Mouse (Mus musculus) cortical plate, adult 2 months (tissue): ENCODE data around the gene Pnpla3. TPM values are rescaled to one million over a fixed set of nuclear protein-coding genes. Genes with fewer than 3 reads are reported as not detected.
"Not testable (repeated sequence)": the region's sequence is repeated elsewhere in the genome, so short reads cannot be mapped to it uniquely, and the experiment has no call there.

Experiments
- H3K27ac ChIP-seq: fragments of 200-500 bp; 2 replicates; pipeline ENCODE4 v1.5.1; 2012; ENCODE audit warnings: low read length, control low read depth, inconsistent platforms; ENCODE audit not compliant: insufficient read depth
- H3K4me1 ChIP-seq: fragments of 200-500 bp; 2 replicates; pipeline ENCODE4 v1.6.1; 2011; ENCODE audit warnings: low read length; ENCODE audit not compliant: control insufficient read depth, insufficient read depth
- H3K4me3 ChIP-seq: fragments of 200-500 bp; 2 replicates; pipeline ENCODE4 v1.5.1; 2011; ENCODE audit warnings: mild to moderate bottlenecking, low read length, control low read depth; ENCODE audit not compliant: insufficient read depth
- CTCF ChIP-seq: fragments of 200-500 bp; IDR thresholded peaks from 2 replicates; pipeline ENCODE4 v1.5.1; 2011; ENCODE audit warnings: mild to moderate bottlenecking, control low read depth, low read length; ENCODE audit not compliant: insufficient read depth; ENCODE audit errors: extremely low read depth
- POLR2A ChIP-seq: fragments of 200-500 bp; IDR thresholded peaks from 2 replicates; pipeline ENCODE4 v1.6.1; 2011; ENCODE audit warnings: mild to moderate bottlenecking, low read length, control low read depth; ENCODE audit not compliant: insufficient read depth; ENCODE audit errors: extremely low read depth
- polyA plus RNA-seq: library from polyadenylated mRNA; depleted of rRNA; stranded (reverse); fragments of >200 nt; gene quantifications from 2 replicates; pipeline ENCODE4 v1.2.3, GENCODE M21; 2012

Pnpla3 gene
- polyA plus RNA-seq, 1 experiment = 20.4 TPM

GRCm38 (mm10) chr15:84136473-84137415 lies 30.9 kb upstream of the Pnpla3 start:
- Histone ChIP-seq H3K4me1 (no peaks in the 10 kb centered on the region), H3K4me3 (no peak overlapping the region), H3K27ac (no peak overlapping the region)
- TF ChIP-seq POLR2A (no peak), CTCF (no peak)

DNA sequence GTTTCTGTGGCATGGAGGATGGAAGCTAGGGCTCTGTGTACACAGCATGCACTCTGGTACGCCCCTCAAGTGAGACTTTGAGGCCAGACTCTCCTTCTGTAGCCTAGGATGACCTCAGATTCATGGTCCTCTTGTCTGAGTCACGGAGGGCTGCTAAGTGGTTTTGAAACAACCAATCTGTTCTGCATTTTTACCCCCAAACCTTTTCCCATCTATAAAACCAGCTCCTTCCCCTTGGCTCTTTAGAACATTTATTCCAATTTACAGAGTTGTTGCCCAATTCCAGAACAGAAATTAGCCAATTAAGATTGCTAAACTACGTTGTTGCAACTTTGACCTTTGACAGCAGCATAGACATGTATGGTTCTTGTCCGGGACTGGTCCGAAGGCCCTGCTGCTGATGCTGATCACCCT lies 28.0 kb upstream of the Pnpla3 start:
- H3K4me1 ChIP-seq = no peaks in the 10 kb centered on the region
- no peak overlapping the region for H3K27ac ChIP-seq
- no peak for TF ChIP-seq POLR2A
- no peak overlapping the region for H3K4me3 ChIP-seq

- TF ChIP-seq POLR2A (no peak), CTCF (no peak)
- Histone ChIP-seq H3K27ac (no peak overlapping the region), H3K4me3 (no peak overlapping the region), H3K4me1 (no peaks in the 10 kb centered on the region)
Measured at GRCm38 (mm10) chr15:84140109-84140508, 27.5 kb upstream of the Pnpla3 start.

- Histone ChIP-seq H3K27ac (no peak overlapping the region), H3K4me3 (no peak overlapping the region), H3K4me1 (no peaks in the 10 kb centered on the region)
- TF ChIP-seq POLR2A (no peak), CTCF (no peak)
Measured at GRCm38 (mm10) chr15:84140929-84141328, 26.7 kb upstream of the Pnpla3 start.

GRCm38 (mm10) chr15:84156158-84156557 lies 11.5 kb upstream of the Pnpla3 start:
- Histone ChIP-seq H3K27ac (no peak overlapping the region), H3K4me3 (no peak overlapping the region), H3K4me1 (no peaks in the 10 kb centered on the region)
- no peak for TF ChIP-seq POLR2A

DNA sequence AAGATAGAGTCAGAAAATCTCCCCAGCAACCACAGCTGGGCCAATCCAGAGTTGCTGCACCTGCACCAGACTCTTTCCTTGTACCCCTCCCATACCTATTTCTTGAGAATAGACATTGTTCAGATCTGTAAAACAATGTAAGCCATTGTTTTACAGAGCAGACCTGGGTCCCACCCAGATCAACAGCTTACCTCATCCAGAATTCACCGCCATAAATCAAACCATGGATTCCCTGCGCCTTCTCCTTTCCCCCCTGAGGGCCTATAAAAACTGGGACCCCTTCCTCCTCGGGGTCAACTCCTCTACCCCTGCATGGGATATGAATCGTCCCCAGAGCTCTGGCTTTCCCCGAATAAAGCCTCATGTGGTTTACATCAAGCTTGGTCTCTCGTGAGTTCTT lies 10.1 kb upstream of the Pnpla3 start:
- H3K4me1 ChIP-seq, H3K4me3 ChIP-seq, H3K27ac ChIP-seq: not testable (repeated sequence)

DNA sequence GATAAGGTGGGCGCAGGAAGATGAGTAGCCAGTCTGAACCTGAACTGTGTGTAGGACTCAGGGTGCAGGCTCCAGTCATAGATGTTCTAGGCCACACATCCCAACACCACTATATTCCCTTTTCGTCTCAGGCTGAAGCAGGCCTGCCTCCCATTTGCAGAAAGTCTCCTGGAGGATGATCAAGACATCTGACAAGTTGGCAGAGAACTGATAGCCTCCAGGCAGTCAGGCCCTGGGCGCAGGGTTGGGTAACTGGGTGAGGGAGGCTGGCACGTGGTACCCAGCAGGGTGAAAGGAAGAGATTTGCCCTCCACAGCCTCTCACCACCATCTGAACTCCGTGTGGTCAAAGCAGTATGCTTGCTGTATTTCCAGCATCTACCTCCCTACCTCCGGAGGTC lies 5.8 kb upstream of the Pnpla3 start:
- Histone ChIP-seq H3K4me1 (no peaks in the 10 kb centered on the region), H3K27ac (no peak overlapping the region), H3K4me3 (no peak overlapping the region)
- TF ChIP-seq CTCF (no peak), POLR2A (no peak)

DNA sequence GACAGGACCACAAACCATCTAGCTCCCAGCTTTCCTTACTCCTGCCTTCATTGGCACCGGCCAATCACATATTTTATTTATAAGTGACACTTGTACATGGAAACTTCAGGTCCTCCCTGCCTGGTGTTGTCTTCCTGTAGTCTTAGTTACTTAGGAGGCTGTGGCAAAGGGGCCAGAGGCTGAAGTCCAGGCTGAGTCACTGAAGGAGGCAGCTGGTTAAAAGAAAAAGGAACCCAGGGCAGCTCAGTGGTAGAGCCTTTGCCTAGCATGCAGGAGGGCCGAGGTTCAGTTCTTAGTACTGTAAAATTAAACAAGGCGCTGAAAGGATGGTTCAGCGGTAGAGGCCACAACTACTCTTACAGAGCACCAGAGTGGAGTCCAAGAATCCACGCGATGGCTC lies 819 bp upstream of the Pnpla3 start:
- no peak overlapping the region for H3K27ac ChIP-seq

GRCm38 (mm10) chr15:84168170-84169161 lies 829 bp downstream of the Pnpla3 start:
- no peak for TF ChIP-seq CTCF
- no peak for TF ChIP-seq POLR2A
- peak overlapping the region; percentile 59 for H3K4me3 ChIP-seq
- H3K27ac ChIP-seq = no peak overlapping the region
- no peaks in the 10 kb centered on the region for H3K4me1 ChIP-seq

More for the DNA sequence above, 819 bp upstream of the Pnpla3 start:
- TF ChIP-seq CTCF (no peak), POLR2A (no peak)
- Histone ChIP-seq H3K4me1 (no peaks in the 10 kb centered on the region), H3K4me3 (no peak overlapping the region)
